Mouse (Mus musculus): ENCODE data around the gene Scgb2b7. TPM values are rescaled to one million over a fixed set of nuclear protein-coding genes. Genes with fewer than 3 reads are reported as not detected.
"Not testable (repeated sequence)": the region's sequence is repeated elsewhere in the genome, so short reads cannot be mapped to it uniquely, and the experiment has no call there.

Scgb2b7 gene
- not detected in 2 replicates for polyA plus RNA-seq (2016; fragmentation: Nextera tagmentation; extraction: Ambion mirVana)

DNA sequence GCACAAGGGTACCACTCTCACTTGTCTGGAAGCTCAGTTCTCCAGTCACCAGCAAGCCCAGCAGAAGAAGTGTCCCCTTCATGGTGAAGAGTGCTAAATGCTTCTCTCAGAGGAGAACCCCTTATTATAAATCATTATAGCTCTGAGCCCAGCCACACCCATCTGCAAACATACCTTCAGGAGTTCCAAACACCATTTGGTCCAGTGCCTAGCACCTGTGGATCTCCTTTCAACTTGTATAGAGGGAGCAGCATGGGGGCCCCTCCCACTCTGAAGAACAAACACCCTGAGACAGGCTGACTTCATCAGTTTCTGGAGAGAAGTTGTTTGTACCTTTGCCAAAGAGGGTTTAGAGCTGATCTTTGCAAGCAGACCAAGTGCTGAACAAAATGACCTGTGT, at the start of gene Scgb2b7:
Gene Scgb2b7 (minus strand): TSS at position 101 of the 400 bp plus-strand sequence.
- H3K9me3 ChIP-seq; H3K27ac ChIP-seq; H3K4me3 ChIP-seq; H3K27me3 ChIP-seq (replicated peaks); H3K36me3 ChIP-seq; ATAC-seq (ENCODE audit: low FRiP score, low read depth); H3K9ac ChIP-seq; H3K4me2 ChIP-seq (replicated peaks); H3K4me1 ChIP-seq: not testable (repeated sequence)

DNA sequence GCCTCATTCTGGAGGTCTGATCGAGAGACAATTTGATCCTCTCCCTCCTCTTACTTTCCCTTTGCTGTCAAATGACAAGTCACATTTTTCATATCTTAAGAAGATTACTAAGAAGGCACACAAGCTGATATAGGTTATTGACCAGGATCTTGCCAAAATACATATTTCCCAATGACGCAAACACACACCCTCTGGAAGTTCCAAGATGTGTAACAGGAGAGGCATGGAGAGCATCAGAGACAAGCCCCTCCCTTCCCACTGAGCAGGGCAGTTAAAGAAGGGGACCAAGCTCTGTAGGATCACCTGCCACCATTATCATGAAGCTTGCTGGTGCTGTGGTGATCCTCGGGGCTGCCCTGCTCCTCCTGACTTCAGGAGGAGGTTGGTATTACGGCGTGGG, 6.8 kb upstream of the Scgb2b7 start, which contains the start of gene Scgb1b7:
Gene Scgb1b7 (plus strand): TSS at position 301 of the 400 bp plus-strand sequence.
- not testable (repeated sequence) for H3K36me3 ChIP-seq; H3K9me3 ChIP-seq; H3K9ac ChIP-seq; H3K4me2 ChIP-seq (replicated peaks); ATAC-seq (ENCODE audit: low FRiP score, low read depth); H3K27ac ChIP-seq; H3K4me1 ChIP-seq; H3K4me3 ChIP-seq; H3K27me3 ChIP-seq (replicated peaks)
- WGBS = 96% methylated on average over 5 of the region's 5 CpGs

Other genes with a start within 250 kb of the Scgb2b7 start
- gene Scgb1b7, start 6.9 kb upstream of the Scgb2b7 start, polyA plus RNA-seq (2016; fragmentation: Nextera tagmentation; extraction: Ambion mirVana) = not detected in 2 replicates